19 mouse cellular contexts compared by ENCODE assay signal in genomic region chr14:120937102-120937501, GRCm38 (mm10).
"Had no signal": no experiment of that assay in that cellular context is flagged by ENCODE, and none has a peak within 500 bp of the region (broad histone marks: within the 10 kb centered on the region; RNA-seq: fewer than 3 reads in every experiment).

No protein-coding gene starts in this region.

- H3K9ac ChIP-seq: liver, embryonic 12.5 days; liver, embryonic 14.5 days; midbrain, embryonic 12.5 days; neural tube, embryonic 13.5 days; neural tube, embryonic 15.5 days had no signal

- H3K27me3 ChIP-seq: liver, embryonic 12.5 days; midbrain, embryonic 12.5 days; neural tube, embryonic 13.5 days; neural tube, embryonic 15.5 days had no signal

- DNase-seq: lung, postnatal 10 days; lung, postnatal 36 days; midbrain, embryonic 14.5 days; retina, postnatal 1 day; right cerebral cortex, adult 18-20 months; right cerebral cortex, postnatal 25 days; right cerebral cortex, postnatal 4 days; spleen, adult 18-20 months; thymus, adult 18-20 months; thymus, postnatal 14 days; thymus, postnatal 36 days had no signal

- ATAC-seq: liver, embryonic 12.5 days; midbrain, embryonic 16.5 days had no signal

- H3K9me3 ChIP-seq: liver, embryonic 12.5 days; midbrain, embryonic 10.5 days; midbrain, embryonic 12.5 days; neural tube, embryonic 13.5 days; neural tube, embryonic 15.5 days had no signal

- H3K4me2 ChIP-seq: liver, embryonic 12.5 days; midbrain, embryonic 12.5 days; neural tube, embryonic 13.5 days; neural tube, embryonic 15.5 days had no signal

- H3K4me1 ChIP-seq: liver, embryonic 12.5 days; midbrain, embryonic 10.5 days; midbrain, embryonic 12.5 days; neural tube, embryonic 13.5 days; neural tube, embryonic 15.5 days had no signal

- H3K4me3 ChIP-seq: liver, embryonic 12.5 days; midbrain, embryonic 10.5 days; midbrain, embryonic 12.5 days; myocyte; neural tube, embryonic 13.5 days; neural tube, embryonic 15.5 days had no signal

- H3K27ac ChIP-seq: liver, embryonic 12.5 days; liver, embryonic 14.5 days; midbrain, embryonic 10.5 days; midbrain, embryonic 12.5 days; neural tube, embryonic 13.5 days; neural tube, embryonic 15.5 days had no signal
